Mouse (Mus musculus): ENCODE results near the gene Foxp1. TPM values are rescaled to one million over a fixed set of nuclear protein-coding genes. Genes with fewer than 3 reads are reported as not detected.

The Foxp1 gene
- polyA plus RNA-seq, 1 experiment from 2014 or later: 148 TPM

DNA sequence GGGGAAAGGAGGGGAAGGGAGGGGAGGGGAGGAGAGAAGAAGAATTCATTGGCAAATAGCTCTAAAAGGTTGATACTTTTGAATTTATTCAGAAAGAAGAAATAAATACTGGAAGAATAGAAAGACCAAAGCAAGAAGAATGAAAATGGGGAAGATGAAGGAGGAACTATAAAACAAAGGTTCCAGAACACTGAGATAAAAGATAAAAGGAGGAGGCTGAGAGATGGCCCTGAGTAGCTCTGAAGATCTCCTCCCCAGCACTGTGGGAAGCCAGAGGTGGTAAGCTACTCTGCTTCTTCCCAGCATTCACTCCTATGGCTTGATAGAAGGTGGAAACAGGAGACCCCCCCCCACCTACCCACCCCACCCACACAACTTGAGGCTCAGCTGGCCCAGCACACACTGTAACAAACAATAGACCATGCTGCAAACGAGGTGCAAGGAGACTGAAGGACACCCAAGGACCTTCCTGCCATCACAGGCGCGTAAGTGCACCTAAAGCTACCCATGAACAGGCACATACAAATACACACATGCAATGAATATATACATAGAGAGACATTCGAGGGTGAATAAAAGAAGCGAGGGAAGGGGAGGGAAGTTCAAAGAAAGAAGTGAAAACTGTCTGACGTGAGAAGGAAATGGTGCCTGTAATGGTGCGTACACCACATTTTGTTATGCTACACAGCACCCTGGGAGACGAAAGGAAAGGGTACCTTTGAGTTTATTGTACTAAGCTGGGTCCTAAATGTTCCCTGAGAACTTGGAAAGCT lies 200.2 kb downstream of the Foxp1 start:
- Histone ChIP-seq H3K9me3 (replicated peaks; ENCODE audit: control insufficient read depth, low read length) (no peaks in the 10 kb centered on the region), H3K36me3 (replicated peaks; ENCODE audit: control insufficient read depth, insufficient read depth, low read depth, low read length) (no peaks in the 10 kb centered on the region), H3K4me1 (ENCODE audit: control insufficient read depth, insufficient read depth, low read length) (0 out of 2 replicates have a peak, but pooled peaks cover 4% of the 10 kb centered on the region), H3K9ac (replicated peaks; ENCODE audit: low read length) (no peak overlapping the region), H3K27me3 (ENCODE audit: control insufficient read depth, insufficient read depth, low read length) (no peaks in the 10 kb centered on the region), H3K27ac (replicated peaks; ENCODE audit: low read depth, low read length) (no peak overlapping the region), H3K4me2 (ENCODE audit: low read depth, low read length) (no peak overlapping the region), H3K4me3 (ENCODE audit: low read depth, low read length) (no peak overlapping the region)
- ATAC-seq (replicated peaks; ENCODE audit: insufficient number of reproducible peaks, low FRiP score, low TSS enrichment, low read depth) (no peak), DNase-seq (ENCODE audit: low spot score) (no peak)
- WGBS: 85% methylated on average over 8 of the region's 8 CpGs

GRCm38 (mm10) chr6:99320444-99320843 lies 202.1 kb downstream of the Foxp1 start:
- no peak overlapping the region for H3K4me2 ChIP-seq (ENCODE audit: low read depth, low read length)
- H3K9ac ChIP-seq (replicated peaks; ENCODE audit: low read length): no peak overlapping the region
- WGBS: 60% methylated on average over 8 of the region's 8 CpGs
- H3K4me3 ChIP-seq (ENCODE audit: low read depth, low read length): no peak overlapping the region
- ATAC-seq (replicated peaks; ENCODE audit: insufficient number of reproducible peaks, low FRiP score, low TSS enrichment, low read depth) (peak; percentile 36; the same call in 1 of the 2 replicates), DNase-seq (ENCODE audit: low spot score) (no peak)
- no peaks in the 10 kb centered on the region for H3K9me3 ChIP-seq (replicated peaks; ENCODE audit: control insufficient read depth, low read length)
- H3K4me1 ChIP-seq (ENCODE audit: control insufficient read depth, insufficient read depth, low read length): 0 out of 2 replicates have a peak, but pooled peaks cover 4% of the 10 kb centered on the region
- no peaks in the 10 kb centered on the region for H3K36me3 ChIP-seq (replicated peaks; ENCODE audit: control insufficient read depth, insufficient read depth, low read depth, low read length)
- H3K27me3 ChIP-seq (ENCODE audit: control insufficient read depth, insufficient read depth, low read length): no peaks in the 10 kb centered on the region
- no peak overlapping the region for H3K27ac ChIP-seq (replicated peaks; ENCODE audit: low read depth, low read length)

- no peaks in the 10 kb centered on the region for H3K9me3 ChIP-seq (replicated peaks; ENCODE audit: control insufficient read depth, low read length)
- WGBS: 62% methylated on average over 19 of the region's 19 CpGs
- H3K4me2 ChIP-seq (ENCODE audit: low read depth, low read length): no peak overlapping the region
- H3K27me3 ChIP-seq (ENCODE audit: control insufficient read depth, insufficient read depth, low read length): no peaks in the 10 kb centered on the region
- H3K36me3 ChIP-seq (replicated peaks; ENCODE audit: control insufficient read depth, insufficient read depth, low read depth, low read length): no peaks in the 10 kb centered on the region
- no peak overlapping the region for H3K27ac ChIP-seq (replicated peaks; ENCODE audit: low read depth, low read length)
- H3K4me1 ChIP-seq (ENCODE audit: control insufficient read depth, insufficient read depth, low read length): 0 out of 2 replicates have a peak, but pooled peaks cover 4% of the 10 kb centered on the region
- no peak for DNase-seq (ENCODE audit: low spot score)
- ATAC-seq (replicated peaks; ENCODE audit: insufficient number of reproducible peaks, low FRiP score, low TSS enrichment, low read depth): peak; percentile 63
- no peak overlapping the region for H3K4me3 ChIP-seq (ENCODE audit: low read depth, low read length)
- no peak overlapping the region for H3K9ac ChIP-seq (replicated peaks; ENCODE audit: low read length)
These were observed 202.8 kb downstream of the Foxp1 start for GRCm38 (mm10) chr6:99319415-99320405.

- Histone ChIP-seq H3K27me3 (ENCODE audit: control insufficient read depth, insufficient read depth, low read length) (no peaks in the 10 kb centered on the region), H3K9me3 (replicated peaks; ENCODE audit: control insufficient read depth, low read length) (no peaks in the 10 kb centered on the region), H3K4me1 (ENCODE audit: control insufficient read depth, insufficient read depth, low read length) (0 out of 2 replicates have a peak, but pooled peaks cover 1% of the 10 kb centered on the region), H3K4me2 (ENCODE audit: low read depth, low read length) (no peak overlapping the region), H3K27ac (replicated peaks; ENCODE audit: low read depth, low read length) (no peak overlapping the region), H3K4me3 (ENCODE audit: low read depth, low read length) (no peak overlapping the region), H3K36me3 (replicated peaks; ENCODE audit: control insufficient read depth, insufficient read depth, low read depth, low read length) (no peaks in the 10 kb centered on the region), H3K9ac (replicated peaks; ENCODE audit: low read length) (no peak overlapping the region)
- ATAC-seq (replicated peaks; ENCODE audit: insufficient number of reproducible peaks, low FRiP score, low TSS enrichment, low read depth): no peak
- 55% methylated on average over 3 of the region's 3 CpGs for WGBS
- no peak for DNase-seq (ENCODE audit: low spot score)
These were observed 207.8 kb downstream of the Foxp1 start for GRCm38 (mm10) chr6:99314746-99315145.

- no peak overlapping the region for H3K4me3 ChIP-seq (ENCODE audit: low read depth, low read length)
- no peaks in the 10 kb centered on the region for H3K36me3 ChIP-seq (replicated peaks; ENCODE audit: control insufficient read depth, insufficient read depth, low read depth, low read length)
- 73% methylated on average over 12 of the region's 12 CpGs for WGBS
- H3K4me1 ChIP-seq (ENCODE audit: control insufficient read depth, insufficient read depth, low read length): no peaks in the 10 kb centered on the region
- no peak overlapping the region for H3K9ac ChIP-seq (replicated peaks; ENCODE audit: low read length)
- DNase-seq (ENCODE audit: low spot score): no peak
- no peak overlapping the region for H3K27ac ChIP-seq (replicated peaks; ENCODE audit: low read depth, low read length)
- H3K9me3 ChIP-seq (replicated peaks; ENCODE audit: control insufficient read depth, low read length): no peaks in the 10 kb centered on the region
- H3K27me3 ChIP-seq (ENCODE audit: control insufficient read depth, insufficient read depth, low read length): no peaks in the 10 kb centered on the region
- ATAC-seq (replicated peaks; ENCODE audit: insufficient number of reproducible peaks, low FRiP score, low TSS enrichment, low read depth): no peak
- no peak overlapping the region for H3K4me2 ChIP-seq (ENCODE audit: low read depth, low read length)
These were observed 212.0 kb downstream of the Foxp1 start for GRCm38 (mm10) chr6:99310529-99310928.

- ATAC-seq (replicated peaks; ENCODE audit: insufficient number of reproducible peaks, low FRiP score, low TSS enrichment, low read depth): no peak
- H3K4me1 ChIP-seq (ENCODE audit: control insufficient read depth, insufficient read depth, low read length): no peaks in the 10 kb centered on the region
These were observed 212.4 kb downstream of the Foxp1 start for GRCm38 (mm10) chr6:99310171-99310500.

DNA sequence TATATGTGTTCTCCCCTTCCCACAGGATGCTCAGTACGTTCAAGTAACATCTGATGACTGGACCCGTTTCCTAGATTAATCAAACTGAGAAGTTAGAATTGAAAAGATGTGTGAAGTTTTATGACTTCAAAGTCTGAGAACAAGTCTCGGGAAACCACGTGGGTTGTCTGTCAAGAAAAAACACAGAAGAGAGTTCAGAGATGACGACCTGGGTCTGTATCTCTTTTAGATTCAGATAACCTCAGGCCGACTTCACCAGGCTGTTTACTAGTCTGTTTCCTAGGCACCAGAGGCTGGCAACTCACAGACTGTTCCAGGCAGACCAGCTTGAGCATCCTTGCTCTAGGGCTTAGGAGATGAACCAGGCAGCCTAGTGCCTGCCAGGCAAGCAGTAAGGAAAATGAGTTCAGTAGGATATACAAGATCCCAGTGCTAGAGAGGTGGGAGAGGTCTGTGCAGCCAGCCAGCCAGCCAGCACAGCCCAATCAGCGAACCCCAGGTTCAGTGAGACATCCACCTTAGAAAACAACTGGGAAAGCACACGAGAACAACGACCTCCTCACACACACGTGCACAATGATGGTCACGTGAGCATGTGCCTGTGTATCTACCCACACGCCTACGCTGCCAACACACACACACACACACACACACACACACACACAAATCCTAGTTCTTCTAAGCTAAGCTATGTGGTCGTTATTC lies 212.9 kb downstream of the Foxp1 start:
- no peak overlapping the region for H3K9ac ChIP-seq (replicated peaks; ENCODE audit: low read length)
- no peak overlapping the region for H3K27ac ChIP-seq (replicated peaks; ENCODE audit: low read depth, low read length)
- WGBS: 73% methylated on average over 14 of the region's 14 CpGs
- H3K4me2 ChIP-seq (ENCODE audit: low read depth, low read length): no peak overlapping the region
- H3K4me1 ChIP-seq (ENCODE audit: control insufficient read depth, insufficient read depth, low read length): no peaks in the 10 kb centered on the region
- H3K27me3 ChIP-seq (ENCODE audit: control insufficient read depth, insufficient read depth, low read length): no peaks in the 10 kb centered on the region
- ATAC-seq (replicated peaks; ENCODE audit: insufficient number of reproducible peaks, low FRiP score, low TSS enrichment, low read depth) (0 out of 2 replicates have a peak, but pooled peaks have one; percentile 29), DNase-seq (ENCODE audit: low spot score) (no peak)
- no peaks in the 10 kb centered on the region for H3K36me3 ChIP-seq (replicated peaks; ENCODE audit: control insufficient read depth, insufficient read depth, low read depth, low read length)
- no peak overlapping the region for H3K4me3 ChIP-seq (ENCODE audit: low read depth, low read length)
- H3K9me3 ChIP-seq (replicated peaks; ENCODE audit: control insufficient read depth, low read length): no peaks in the 10 kb centered on the region

More at GRCm38 (mm10) chr6:99310171-99310500, 212.4 kb downstream of the Foxp1 start:
- no peak for DNase-seq (ENCODE audit: low spot score)
- Histone ChIP-seq H3K27me3 (ENCODE audit: control insufficient read depth, insufficient read depth, low read length) (no peaks in the 10 kb centered on the region), H3K27ac (replicated peaks; ENCODE audit: low read depth, low read length) (no peak overlapping the region), H3K9me3 (replicated peaks; ENCODE audit: control insufficient read depth, low read length) (no peaks in the 10 kb centered on the region), H3K9ac (replicated peaks; ENCODE audit: low read length) (no peak overlapping the region), H3K4me2 (ENCODE audit: low read depth, low read length) (no peak overlapping the region), H3K36me3 (replicated peaks; ENCODE audit: control insufficient read depth, insufficient read depth, low read depth, low read length) (no peaks in the 10 kb centered on the region), H3K4me3 (ENCODE audit: low read depth, low read length) (no peak overlapping the region)
- 66% methylated on average over 3 of the region's 3 CpGs for WGBS

Measured in embryonic facial prominence, embryonic 11.5 days (tissue).